Mouse (Mus musculus): ENCODE results near the gene Grifin.

- TF ChIP-seq GATA1 (IDR thresholded peaks at IDR 0.05; ENCODE audit: low read length), result no peak
- TF ChIP-seq TAL1 (IDR thresholded peaks at IDR 0.05; ENCODE audit: low read length), result no peak
These were observed 47.3 kb upstream of the Grifin start for GRCm38 (mm10) chr5:140612191-140612590.
